Mouse (Mus musculus) myocyte (in vitro differentiated cells): ENCODE measurements around the gene Mfsd10.
"Not testable (repeated sequence)": the region's sequence is repeated elsewhere in the genome, so short reads cannot be mapped to it uniquely, and the experiment has no call there.

Experiments used
- MYOD1 ChIP-seq, 3 experiments: IDR thresholded peaks; one replicate each; pipeline ENCODE4 v1.6.1; 2011; ENCODE audit warnings: control low read depth in 2 of 3, low read depth in 2 of 3, mild to moderate bottlenecking in 2 of 3, moderate library complexity in 1 of 3; ENCODE audit not compliant: insufficient read length in 2 of 3, control insufficient read depth in 1 of 3
- POLR2A ChIP-seq: IDR thresholded peaks from one replicate; pipeline ENCODE4 v1.6.1; 2011; ENCODE audit warnings: low read depth, mild to moderate bottlenecking, control low read depth, moderate library complexity; ENCODE audit not compliant: insufficient read length
- USF1 ChIP-seq: IDR thresholded peaks from one replicate; pipeline ENCODE4 v1.6.1; 2011; ENCODE audit warnings: low read depth, mild to moderate bottlenecking, control low read depth, moderate library complexity

GRCm38 (mm10) chr5:34592224-34592623 lies 44.8 kb downstream of the Mfsd10 start:
- TF ChIP-seq USF1; POLR2A; MYOD1 (IDR thresholded peaks at IDR 0.05; ENCODE audit: control insufficient read depth in 1 of 3, insufficient read length in 2 of 3, low read depth in 2 of 3): not testable (repeated sequence)
